Mouse (Mus musculus) forebrain, embryonic 15.5 days (tissue): ENCODE results near the gene Pld5. TPM values are rescaled to one million over a fixed set of nuclear protein-coding genes. Genes with fewer than 3 reads are reported as not detected.

ENCODE experiments used
- ATAC-seq: fragments of 200-750 bp; cut with Nextera tagmentation; replicated peaks from 2 replicates; pipeline ENCODE4 v1.8.0; 2017; ENCODE audit warnings: mild to moderate bottlenecking, moderate TSS enrichment, moderate library complexity
- H3K27ac ChIP-seq: fragments of 300-500 bp; sonication (generic); replicated peaks from 2 replicates; pipeline ENCODE4 v1.5.1; 2015; ENCODE audit warnings: mild to moderate bottlenecking, inconsistent platforms
- H3K27me3 ChIP-seq: fragments of 300-500 bp; sonication (generic); 2 replicates; pipeline ENCODE4 v1.6.1; 2015; ENCODE audit warnings: inconsistent platforms
- H3K36me3 ChIP-seq: fragments of 300-500 bp; sonication (generic); 2 replicates; pipeline ENCODE4 v1.6.1; 2015; ENCODE audit warnings: mild to moderate bottlenecking, inconsistent platforms
- H3K4me1 ChIP-seq: fragments of 300-500 bp; sonication (generic); 2 replicates; pipeline ENCODE4 v1.6.1; 2015; ENCODE audit warnings: inconsistent platforms
- H3K4me2 ChIP-seq: fragments of 300-500 bp; sonication (generic); replicated peaks from 2 replicates; pipeline ENCODE4 v1.6.1; 2015; ENCODE audit warnings: mild to moderate bottlenecking, inconsistent platforms
- H3K4me3 ChIP-seq: fragments of 300-500 bp; sonication (generic); 2 replicates; pipeline ENCODE4 v1.5.1; 2015; ENCODE audit warnings: mild to moderate bottlenecking, inconsistent platforms
- H3K9ac ChIP-seq: fragments of 300-500 bp; sonication (generic); replicated peaks from 2 replicates; pipeline ENCODE4 v1.6.1; 2015; ENCODE audit warnings: mild to moderate bottlenecking, inconsistent platforms
- H3K9me3 ChIP-seq: fragments of 300-500 bp; sonication (generic); 2 replicates; pipeline ENCODE4 v1.6.1; 2016; ENCODE audit warnings: inconsistent platforms
- WGBS: fragments of 180-500 bp; shearing (Covaris S2); methylation state at CpG from one replicate; pipeline ENCODE4 v1.1.7; 2015; ENCODE audit warnings: mixed read lengths; 5-methylcytosine and 5-hydroxymethylcytosine counted together
- polyA plus RNA-seq: library from polyadenylated mRNA; unstranded; fragments of >200 nt; fragmentation: Nextera tagmentation; extraction: Ambion mirVana; gene quantifications from 2 replicates; pipeline ENCODE4 v1.2.1, GENCODE M21; 2015

Pld5 gene
- polyA plus RNA-seq, 1 experiment from 2014 or later: 1.2 TPM

DNA sequence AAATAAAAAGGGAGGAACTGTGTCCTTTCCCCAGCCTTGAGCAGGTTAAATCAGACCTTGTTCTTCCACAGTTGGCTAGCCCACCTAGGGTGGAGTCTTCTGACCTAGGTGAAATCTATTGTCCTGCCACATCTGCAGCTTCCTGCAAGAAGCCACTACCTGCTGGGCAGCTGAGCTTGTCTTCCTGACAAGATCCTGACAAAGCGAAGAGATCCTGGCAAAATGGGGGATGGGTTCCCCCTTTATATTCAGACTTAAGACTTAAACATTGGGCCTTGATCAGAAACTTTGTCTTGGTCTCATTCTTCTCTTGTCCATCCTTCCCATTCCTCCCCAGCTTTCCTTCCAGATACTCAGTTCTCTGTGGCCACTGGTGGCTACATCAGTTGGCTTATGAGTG is 246.0 kb downstream of the Pld5 start:
- H3K4me1 ChIP-seq: no peaks in the 10 kb centered on the region
- no peak overlapping the region for H3K27ac ChIP-seq
- no peak overlapping the region for H3K9ac ChIP-seq
- ATAC-seq: no peak
- H3K36me3 ChIP-seq: no peaks in the 10 kb centered on the region
- H3K27me3 ChIP-seq: no peaks in the 10 kb centered on the region
- no peak overlapping the region for H3K4me2 ChIP-seq
- WGBS: 84% methylated on average over 1 of the region's 1 CpGs
- no peak overlapping the region for H3K4me3 ChIP-seq
- H3K9me3 ChIP-seq: no peaks in the 10 kb centered on the region

GRCm38 (mm10) chr1:176028397-176028796 is 246.7 kb downstream of the Pld5 start:
- H3K4me2 ChIP-seq: no peak overlapping the region
- no peaks in the 10 kb centered on the region for H3K9me3 ChIP-seq
- H3K36me3 ChIP-seq: no peaks in the 10 kb centered on the region
- no peaks in the 10 kb centered on the region for H3K4me1 ChIP-seq
- WGBS: 71% methylated on average over 3 of the region's 3 CpGs
- H3K27ac ChIP-seq: no peak overlapping the region
- H3K9ac ChIP-seq: no peak overlapping the region
- no peak overlapping the region for H3K4me3 ChIP-seq
- H3K27me3 ChIP-seq: no peaks in the 10 kb centered on the region
- no peak for ATAC-seq

GRCm38 (mm10) chr1:176024501-176024900 is 250.6 kb downstream of the Pld5 start:
- WGBS: 74% methylated on average over 1 of the region's 1 CpGs
- ATAC-seq: no peak
- no peak overlapping the region for H3K4me2 ChIP-seq
- H3K4me1 ChIP-seq: no peaks in the 10 kb centered on the region
- H3K9ac ChIP-seq: no peak overlapping the region
- H3K27me3 ChIP-seq: no peaks in the 10 kb centered on the region
- H3K4me3 ChIP-seq: no peak overlapping the region
- H3K36me3 ChIP-seq: no peaks in the 10 kb centered on the region
- no peak overlapping the region for H3K27ac ChIP-seq
- H3K9me3 ChIP-seq: no peaks in the 10 kb centered on the region

DNA sequence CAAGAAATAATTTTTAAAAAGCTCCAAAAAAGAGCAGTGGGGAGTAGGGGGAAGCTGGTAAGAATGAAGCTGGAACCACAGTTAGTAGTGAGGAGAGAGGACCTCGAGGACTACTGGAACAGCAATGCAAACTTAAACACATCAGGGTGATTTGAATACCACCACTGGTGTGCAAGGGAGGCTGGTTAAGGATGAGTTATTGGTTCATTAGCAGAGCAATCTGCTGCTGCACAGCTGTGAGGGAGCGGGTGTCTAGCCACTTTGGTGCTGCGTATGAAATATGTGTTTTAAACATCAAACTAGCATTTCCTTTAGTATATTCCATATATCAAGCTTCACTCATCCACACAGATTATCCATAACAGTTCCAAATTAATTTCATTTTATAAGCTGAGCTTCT is 256.6 kb downstream of the Pld5 start:
- H3K4me2 ChIP-seq: no peak overlapping the region
- no peak overlapping the region for H3K27ac ChIP-seq
- H3K4me1 ChIP-seq: no peaks in the 10 kb centered on the region
- no peaks in the 10 kb centered on the region for H3K36me3 ChIP-seq
- no peaks in the 10 kb centered on the region for H3K27me3 ChIP-seq
- H3K9ac ChIP-seq: no peak overlapping the region
- H3K9me3 ChIP-seq: no peaks in the 10 kb centered on the region
- no peak overlapping the region for H3K4me3 ChIP-seq
- 97% methylated on average over 3 of the region's 3 CpGs for WGBS
- ATAC-seq: no peak

GRCm38 (mm10) chr1:176016076-176016475 is 259.0 kb downstream of the Pld5 start:
- WGBS: 47% methylated on average over 3 of the region's 3 CpGs
- Histone ChIP-seq H3K4me2 (no peak overlapping the region), H3K27ac (no peak overlapping the region), H3K4me1 (no peaks in the 10 kb centered on the region), H3K36me3 (no peaks in the 10 kb centered on the region), H3K4me3 (no peak overlapping the region), H3K27me3 (no peaks in the 10 kb centered on the region), H3K9me3 (no peaks in the 10 kb centered on the region), H3K9ac (no peak overlapping the region)
- no peak for ATAC-seq

- Histone ChIP-seq H3K4me3 (no peak overlapping the region), H3K36me3 (no peaks in the 10 kb centered on the region), H3K27me3 (no peaks in the 10 kb centered on the region), H3K4me1 (no peaks in the 10 kb centered on the region), H3K4me2 (no peak overlapping the region), H3K9ac (no peak overlapping the region), H3K27ac (0 out of 2 replicates have a peak overlapping the region, but pooled peaks have one; percentile 0), H3K9me3 (no peaks in the 10 kb centered on the region)
- ATAC-seq: peak; percentile 68
- WGBS: 2% methylated on average over 3 of the region's 3 CpGs
Observed at GRCm38 (mm10) chr1:176013497-176014268, 261.4 kb downstream of the Pld5 start.

DNA sequence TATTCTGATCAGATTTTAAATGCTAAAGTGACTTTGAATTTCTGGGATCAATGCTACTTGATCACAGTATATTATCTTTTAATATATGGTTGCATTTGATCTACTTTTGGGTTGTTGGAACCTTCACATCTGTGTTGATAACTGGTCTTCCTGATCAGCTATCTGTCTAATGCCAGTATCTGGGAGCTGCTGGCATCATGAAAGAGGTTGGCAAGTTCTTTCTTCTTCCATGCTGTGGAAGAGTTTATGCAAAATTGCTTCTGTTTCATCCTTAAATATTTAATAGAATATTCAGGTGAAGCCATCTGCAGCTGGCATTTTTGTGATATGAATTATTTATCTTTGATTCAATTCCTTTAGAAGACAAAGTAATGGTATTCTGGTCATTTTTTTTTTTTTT is 263.6 kb downstream of the Pld5 start:
- H3K4me3 ChIP-seq: no peak overlapping the region
- no peak overlapping the region for H3K9ac ChIP-seq
- H3K9me3 ChIP-seq: no peaks in the 10 kb centered on the region
- H3K27me3 ChIP-seq: no peaks in the 10 kb centered on the region
- ATAC-seq: no peak
- no peak overlapping the region for H3K27ac ChIP-seq
- no peaks in the 10 kb centered on the region for H3K4me1 ChIP-seq
- no peak overlapping the region for H3K4me2 ChIP-seq
- H3K36me3 ChIP-seq: no peaks in the 10 kb centered on the region

DNA sequence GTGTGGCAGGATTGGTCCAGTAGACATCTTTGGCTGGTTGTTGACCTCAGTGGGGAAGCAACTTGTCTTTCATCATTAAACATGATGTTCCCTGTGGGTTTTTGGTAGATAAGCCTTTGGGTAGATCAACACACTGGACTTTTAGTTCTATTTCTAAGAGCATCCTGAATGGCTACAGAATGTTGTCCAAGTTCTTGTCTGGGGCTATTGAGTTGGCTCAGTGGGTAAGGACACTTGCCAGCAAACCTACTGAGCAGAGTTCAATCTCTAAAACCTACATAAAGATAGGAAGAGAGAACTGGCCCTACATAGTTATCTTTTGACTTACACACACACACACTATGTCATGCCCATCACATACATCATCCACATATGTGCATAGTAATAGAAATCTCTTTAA is 264.0 kb downstream of the Pld5 start:
- ATAC-seq: no peak
- no peaks in the 10 kb centered on the region for H3K36me3 ChIP-seq
- H3K4me2 ChIP-seq: no peak overlapping the region

GRCm38 (mm10) chr1:176008411-176008810 is 266.7 kb downstream of the Pld5 start:
- no peaks in the 10 kb centered on the region for H3K9me3 ChIP-seq
- no peaks in the 10 kb centered on the region for H3K36me3 ChIP-seq
- no peak overlapping the region for H3K9ac ChIP-seq
- ATAC-seq: no peak
- H3K4me3 ChIP-seq: no peak overlapping the region
- H3K4me1 ChIP-seq: no peaks in the 10 kb centered on the region
- H3K27ac ChIP-seq: no peak overlapping the region
- H3K27me3 ChIP-seq: no peaks in the 10 kb centered on the region
- H3K4me2 ChIP-seq: no peak overlapping the region
- WGBS: 91% methylated on average over 2 of the region's 2 CpGs

More for the DNA sequence above, 264.0 kb downstream of the Pld5 start:
- H3K27ac ChIP-seq: no peak overlapping the region
- no peaks in the 10 kb centered on the region for H3K9me3 ChIP-seq
- no peaks in the 10 kb centered on the region for H3K4me1 ChIP-seq
- H3K27me3 ChIP-seq: no peaks in the 10 kb centered on the region
- no peak overlapping the region for H3K9ac ChIP-seq
- no peak overlapping the region for H3K4me3 ChIP-seq

GRCm38 (mm10) chr1:176000599-176000998 is 274.5 kb downstream of the Pld5 start:
- H3K27me3 ChIP-seq: no peaks in the 10 kb centered on the region
- ATAC-seq: no peak
- peaks cover 10% of the 10 kb centered on the region; the same call in 1 of the 2 replicates for H3K4me1 ChIP-seq
- WGBS: 78% methylated on average over 5 of the region's 5 CpGs
- no peak overlapping the region for H3K4me2 ChIP-seq
- no peaks in the 10 kb centered on the region for H3K36me3 ChIP-seq
- no peak overlapping the region for H3K27ac ChIP-seq
- H3K9ac ChIP-seq: no peak overlapping the region
- no peaks in the 10 kb centered on the region for H3K9me3 ChIP-seq
- H3K4me3 ChIP-seq: no peak overlapping the region

DNA sequence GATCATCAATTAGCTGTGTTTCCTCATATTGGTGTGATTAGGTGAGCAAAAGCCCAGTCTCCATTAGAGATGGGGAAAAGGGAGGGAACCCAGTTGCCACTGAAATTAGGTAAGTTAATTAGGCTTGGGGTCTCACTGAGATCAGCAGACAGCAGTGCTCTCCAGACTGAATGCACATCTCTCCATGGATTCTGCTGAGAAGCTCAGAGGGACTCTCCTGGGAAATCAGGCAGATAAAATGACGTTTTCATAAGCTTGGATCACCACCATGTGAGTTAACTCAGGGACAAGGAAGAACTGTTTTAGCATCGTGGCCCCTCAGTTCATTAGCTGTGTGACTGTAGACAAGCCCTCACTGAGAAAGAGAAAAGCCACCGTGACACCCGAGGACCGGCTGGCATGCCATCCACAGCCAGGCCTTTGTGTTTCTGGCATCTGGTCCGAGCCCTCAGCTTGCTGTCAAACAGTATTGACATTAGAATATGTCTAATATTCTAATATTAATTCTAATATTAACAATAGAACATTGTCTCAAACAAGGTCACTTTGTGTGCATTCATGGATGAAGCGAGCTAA is 277.9 kb downstream of the Pld5 start:
- H3K9me3 ChIP-seq: no peaks in the 10 kb centered on the region
- 45% methylated on average over 7 of the region's 7 CpGs for WGBS
- no peak for ATAC-seq
- H3K27ac ChIP-seq: no peak overlapping the region
- H3K36me3 ChIP-seq: no peaks in the 10 kb centered on the region
- no peaks in the 10 kb centered on the region for H3K27me3 ChIP-seq
- no peak overlapping the region for H3K4me2 ChIP-seq
- no peak overlapping the region for H3K9ac ChIP-seq
- no peak overlapping the region for H3K4me3 ChIP-seq
- peaks cover 10% of the 10 kb centered on the region; the same call in 1 of the 2 replicates for H3K4me1 ChIP-seq

DNA sequence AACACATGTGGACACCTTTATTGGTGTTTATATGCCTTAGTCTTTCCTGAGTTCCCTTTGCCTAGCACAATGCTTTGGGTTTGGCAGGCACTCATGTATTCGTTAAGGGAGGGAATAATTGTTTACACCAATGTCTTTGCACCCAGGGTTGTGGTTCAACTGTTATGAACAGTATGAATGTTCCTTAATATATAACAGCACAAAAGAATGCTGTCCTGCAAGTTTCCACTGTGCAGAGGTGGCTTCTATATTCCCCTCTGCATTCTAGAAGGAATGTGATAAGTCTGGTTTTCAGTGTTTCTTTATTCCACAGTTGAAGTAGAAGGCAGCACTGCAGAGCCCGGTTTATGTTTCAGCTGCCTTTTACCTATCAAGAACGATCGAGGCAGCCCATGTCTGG is 286.2 kb downstream of the Pld5 start:
- Histone ChIP-seq H3K27me3 (no peaks in the 10 kb centered on the region), H3K27ac (no peak overlapping the region), H3K36me3 (no peaks in the 10 kb centered on the region), H3K4me2 (no peak overlapping the region), H3K9ac (no peak overlapping the region), H3K9me3 (no peaks in the 10 kb centered on the region), H3K4me3 (no peak overlapping the region), H3K4me1 (no peaks in the 10 kb centered on the region)
- no peak for ATAC-seq
- WGBS: 85% methylated on average over 4 of the region's 4 CpGs

DNA sequence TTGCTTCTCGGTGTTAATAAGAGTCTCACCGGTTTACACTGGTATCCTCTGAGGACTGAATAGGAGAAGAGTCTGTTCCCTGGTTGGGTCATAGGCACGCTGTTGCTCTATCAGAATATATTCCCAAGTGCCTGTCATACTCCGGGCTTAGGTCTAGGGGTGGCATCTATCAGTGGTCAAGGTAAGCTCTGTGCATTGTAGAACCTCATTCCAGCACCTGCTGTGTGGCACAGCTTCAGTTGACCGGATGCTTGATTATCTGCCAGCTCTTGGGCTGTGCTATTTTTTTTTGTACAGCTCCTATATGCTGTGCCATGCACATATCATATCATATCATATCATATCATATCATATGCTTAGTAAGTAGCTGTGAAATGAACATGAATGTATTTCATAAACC is 286.7 kb downstream of the Pld5 start:
- H3K4me3 ChIP-seq: no peak overlapping the region
- H3K9me3 ChIP-seq: no peaks in the 10 kb centered on the region
- no peak overlapping the region for H3K9ac ChIP-seq
- H3K27me3 ChIP-seq: no peaks in the 10 kb centered on the region
- H3K27ac ChIP-seq: no peak overlapping the region
- ATAC-seq: no peak
- no peak overlapping the region for H3K4me2 ChIP-seq
- WGBS: 94% methylated on average over 5 of the region's 5 CpGs
- H3K4me1 ChIP-seq: no peaks in the 10 kb centered on the region
- H3K36me3 ChIP-seq: no peaks in the 10 kb centered on the region
